Mouse (Mus musculus): ENCODE results near the gene Zyg11b. TPM values are rescaled to one million over a fixed set of nuclear protein-coding genes. Genes with fewer than 3 reads are reported as not detected.
A peak's percentile ranks its signal among the peaks of the same experiment; 100 is the strongest.

Gene Zyg11b
- polyA plus RNA-seq, 1 experiment: 8.7 TPM

- TF ChIP-seq POLR2A (IDR thresholded peaks at IDR 0.05; ENCODE audit: borderline replicate concordance, extremely low read depth, low read depth, low read length) (no peak), CTCF (IDR thresholded peaks at IDR 0.05; ENCODE audit: insufficient read depth, low read length) (no peak)
- WGBS: 4% methylated on average over 93 of the region's 107 CpGs
- DNase-seq: peak; percentile 9
Measured at GRCm38 (mm10) chr4:108217332-108218179, 83.3 kb downstream of the Zyg11b start, which contains the start of gene Zyg11a. Gene Zyg11a (minus strand): TSS chr4:108218048.

GRCm38 (mm10) chr4:108213023-108213422, 87.9 kb downstream of the Zyg11b start:
- TF ChIP-seq POLR2A (IDR thresholded peaks at IDR 0.05; ENCODE audit: borderline replicate concordance, extremely low read depth, low read depth, low read length): no peak
- no peak for TF ChIP-seq CTCF (IDR thresholded peaks at IDR 0.05; ENCODE audit: insufficient read depth, low read length)
- WGBS: 89% methylated on average over 2 of the region's 2 CpGs

More at GRCm38 (mm10) chr4:108217332-108218179, 83.3 kb downstream of the Zyg11b start, which contains the start of gene Zyg11a:
- Histone ChIP-seq H3K4me3 (replicated peaks; ENCODE audit: extremely low read depth, low read depth, low read length) (peak within 1 kb of the TSS; percentile 19), H3K4me1 (ENCODE audit: control insufficient read depth, insufficient read depth, low read length) (no peaks in the 10 kb centered on the region)

GRCm38 (mm10) chr4:108204629-108205028, 96.3 kb downstream of the Zyg11b start:
- DNase-seq: no peak
- TF ChIP-seq POLR2A (IDR thresholded peaks at IDR 0.05; ENCODE audit: borderline replicate concordance, extremely low read depth, low read depth, low read length) (no peak), CTCF (IDR thresholded peaks at IDR 0.05; ENCODE audit: insufficient read depth, low read length) (no peak)
- 90% methylated on average over 6 of the region's 6 CpGs for WGBS
- Histone ChIP-seq H3K4me1 (ENCODE audit: control insufficient read depth, insufficient read depth, low read length) (no peaks in the 10 kb centered on the region), H3K4me3 (replicated peaks; ENCODE audit: extremely low read depth, low read depth, low read length) (no peak overlapping the region)

More at GRCm38 (mm10) chr4:108213023-108213422, 87.9 kb downstream of the Zyg11b start:
- no peaks in the 10 kb centered on the region for H3K4me1 ChIP-seq (ENCODE audit: control insufficient read depth, insufficient read depth, low read length)
- DNase-seq: no peak
- H3K4me3 ChIP-seq (replicated peaks; ENCODE audit: extremely low read depth, low read depth, low read length): no peak overlapping the region

- H3K4me1 ChIP-seq (ENCODE audit: control insufficient read depth, insufficient read depth, low read length): no peaks in the 10 kb centered on the region
- H3K4me3 ChIP-seq (replicated peaks; ENCODE audit: extremely low read depth, low read depth, low read length): no peak overlapping the region
- WGBS: 60% methylated on average over 2 of the region's 2 CpGs
- no peak for DNase-seq
- TF ChIP-seq CTCF (IDR thresholded peaks at IDR 0.05; ENCODE audit: insufficient read depth, low read length): no peak
- TF ChIP-seq POLR2A (IDR thresholded peaks at IDR 0.05; ENCODE audit: borderline replicate concordance, extremely low read depth, low read depth, low read length): no peak
Measured at GRCm38 (mm10) chr4:108199236-108199635, 101.7 kb downstream of the Zyg11b start.

- DNase-seq: no peak
- WGBS: 62% methylated on average over 6 of the region's 6 CpGs
- Histone ChIP-seq H3K4me1 (ENCODE audit: control insufficient read depth, insufficient read depth, low read length) (no peaks in the 10 kb centered on the region), H3K4me3 (replicated peaks; ENCODE audit: extremely low read depth, low read depth, low read length) (no peak overlapping the region)
- no peak for TF ChIP-seq POLR2A (IDR thresholded peaks at IDR 0.05; ENCODE audit: borderline replicate concordance, extremely low read depth, low read depth, low read length)
- no peak for TF ChIP-seq CTCF (IDR thresholded peaks at IDR 0.05; ENCODE audit: insufficient read depth, low read length)
Measured at GRCm38 (mm10) chr4:108196277-108196855, 104.5 kb downstream of the Zyg11b start.

- no peak overlapping the region for H3K4me3 ChIP-seq (replicated peaks; ENCODE audit: extremely low read depth, low read depth, low read length)
- TF ChIP-seq POLR2A (IDR thresholded peaks at IDR 0.05; ENCODE audit: borderline replicate concordance, extremely low read depth, low read depth, low read length) (no peak), CTCF (IDR thresholded peaks at IDR 0.05; ENCODE audit: insufficient read depth, low read length) (no peak)
- no peaks in the 10 kb centered on the region for H3K4me1 ChIP-seq (ENCODE audit: control insufficient read depth, insufficient read depth, low read length)
- no peak for DNase-seq
- WGBS: 70% methylated on average over 2 of the region's 2 CpGs
Measured at GRCm38 (mm10) chr4:108192821-108193323, 108.0 kb downstream of the Zyg11b start.

GRCm38 (mm10) chr4:108182278-108182677, 118.6 kb downstream of the Zyg11b start:
- H3K4me3 ChIP-seq (replicated peaks; ENCODE audit: extremely low read depth, low read depth, low read length): no peak overlapping the region

More at GRCm38 (mm10) chr4:108182278-108182677, 118.6 kb downstream of the Zyg11b start:
- no peak for DNase-seq
- no peaks in the 10 kb centered on the region for H3K4me1 ChIP-seq (ENCODE audit: control insufficient read depth, insufficient read depth, low read length)
- 63% methylated on average over 1 of the region's 1 CpGs for WGBS
- no peak for TF ChIP-seq CTCF (IDR thresholded peaks at IDR 0.05; ENCODE audit: insufficient read depth, low read length)
- TF ChIP-seq POLR2A (IDR thresholded peaks at IDR 0.05; ENCODE audit: borderline replicate concordance, extremely low read depth, low read depth, low read length): no peak

Other genes starting within 250 kb of the Zyg11b start
- gene Podn, start 204.7 kb downstream of the Zyg11b start, polyA plus RNA-seq (2012; rRNA removed): 56.1 and 59.8 TPM in 2 replicates
- 122 and 185 TPM in 2 replicates for gene Scp2, start 156.1 kb downstream of the Zyg11b start, polyA plus RNA-seq (2012; rRNA removed)
- 53.7 and 67.0 TPM in 2 replicates for gene Echdc2, start 135.7 kb downstream of the Zyg11b start, polyA plus RNA-seq (2012; rRNA removed)
- gene Zyg11a, start 83.0 kb downstream of the Zyg11b start, polyA plus RNA-seq (2012; rRNA removed): 0.05 and 0.19 TPM in 2 replicates
- gene Coa7, start 27.0 kb upstream of the Zyg11b start, polyA plus RNA-seq (2012; rRNA removed): 3.2 and 5.2 TPM in 2 replicates
- 0.95 and 2.8 TPM in 2 replicates for gene Shisal2a, start 82.3 kb upstream of the Zyg11b start, polyA plus RNA-seq (2012; rRNA removed)
- gene Gpx7, start 105.9 kb upstream of the Zyg11b start, polyA plus RNA-seq (2012; rRNA removed): 26.3 and 26.5 TPM in 2 replicates
- gene Tut4, start 158.3 kb upstream of the Zyg11b start, polyA plus RNA-seq (2012; rRNA removed): 31.3 and 35.0 TPM in 2 replicates

Data from lung, adult 2 months (tissue).